Mouse (Mus musculus): ENCODE results near the gene Hoxb7. TPM values are rescaled to one million over a fixed set of nuclear protein-coding genes. Genes with fewer than 3 reads are reported as not detected.
A peak's percentile ranks its signal among the peaks of the same experiment; 100 is the strongest.

Hoxb7 gene
- polyA plus RNA-seq, 1 experiment from 2014 or later = not detected

- DNase-seq (ENCODE audit: low spot score) = no peak
Measured at GRCm38 (mm10) chr11:96268031-96268745, 18.2 kb upstream of the Hoxb7 start.

DNA sequence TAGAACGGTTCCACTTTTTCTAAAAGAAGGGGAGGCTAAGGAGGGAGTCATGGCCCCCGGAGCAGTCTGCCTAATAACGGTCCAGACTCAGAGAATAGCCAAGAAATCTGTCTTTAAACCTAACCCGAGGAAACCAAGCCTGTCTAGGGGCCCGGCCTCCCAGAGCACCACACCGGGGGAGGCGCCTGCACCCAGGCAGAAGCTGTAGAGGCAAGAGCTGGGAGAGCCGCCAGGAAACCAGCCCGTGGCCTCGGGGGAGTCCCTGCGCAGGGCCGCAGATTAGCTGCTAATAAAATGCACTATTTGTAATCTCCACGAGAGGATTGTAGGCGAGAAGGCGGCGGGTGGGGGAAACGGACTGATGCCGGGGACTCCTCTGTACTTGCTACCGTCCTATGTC lies 16.6 kb upstream of the Hoxb7 start:
- DNase-seq (ENCODE audit: low spot score) = no peak

DNA sequence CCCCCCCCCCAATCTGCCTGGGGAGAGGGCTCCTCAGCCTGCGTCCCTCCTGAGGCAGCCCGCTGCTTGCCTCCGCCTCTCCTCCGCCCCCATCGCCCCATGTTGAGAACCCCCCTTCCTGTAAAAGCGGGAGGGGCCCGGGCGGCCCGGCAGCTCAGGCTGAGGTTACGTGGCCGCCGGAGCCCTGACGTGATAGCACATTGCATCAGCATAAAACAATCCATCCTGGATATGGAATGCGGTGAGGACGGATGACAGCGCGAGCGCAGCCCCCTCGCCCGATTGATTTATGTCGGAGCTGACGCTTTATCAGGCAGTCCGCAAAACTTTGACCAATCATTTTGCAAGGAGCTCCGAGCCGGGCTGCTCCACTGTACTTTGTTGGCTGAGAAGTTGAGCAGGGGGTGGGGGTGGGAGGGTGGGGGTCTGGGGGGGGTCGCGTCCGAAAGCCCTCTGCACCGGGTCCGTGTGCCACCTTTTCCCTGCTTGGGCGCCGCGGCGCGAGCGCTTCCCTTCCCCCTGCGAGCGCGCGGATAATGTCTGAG lies 15.4 kb upstream of the Hoxb7 start, which contains the start of gene Hoxb9:
Gene Hoxb9 (plus strand): TSS at position 462 of the 545 bp plus-strand sequence.
- DNase-seq (ENCODE audit: low spot score) = no peak

GRCm38 (mm10) chr11:96271541-96272011 lies 14.8 kb upstream of the Hoxb7 start:
- DNase-seq (ENCODE audit: low spot score) = no peak

GRCm38 (mm10) chr11:96272024-96272921 lies 14.2 kb upstream of the Hoxb7 start:
- no peak for DNase-seq (ENCODE audit: low spot score)

GRCm38 (mm10) chr11:96274428-96274827 lies 12.0 kb upstream of the Hoxb7 start:
- DNase-seq (ENCODE audit: low spot score) = no peak

- DNase-seq (ENCODE audit: low spot score) = no peak
Measured at GRCm38 (mm10) chr11:96275896-96276295, 10.5 kb upstream of the Hoxb7 start.

DNA sequence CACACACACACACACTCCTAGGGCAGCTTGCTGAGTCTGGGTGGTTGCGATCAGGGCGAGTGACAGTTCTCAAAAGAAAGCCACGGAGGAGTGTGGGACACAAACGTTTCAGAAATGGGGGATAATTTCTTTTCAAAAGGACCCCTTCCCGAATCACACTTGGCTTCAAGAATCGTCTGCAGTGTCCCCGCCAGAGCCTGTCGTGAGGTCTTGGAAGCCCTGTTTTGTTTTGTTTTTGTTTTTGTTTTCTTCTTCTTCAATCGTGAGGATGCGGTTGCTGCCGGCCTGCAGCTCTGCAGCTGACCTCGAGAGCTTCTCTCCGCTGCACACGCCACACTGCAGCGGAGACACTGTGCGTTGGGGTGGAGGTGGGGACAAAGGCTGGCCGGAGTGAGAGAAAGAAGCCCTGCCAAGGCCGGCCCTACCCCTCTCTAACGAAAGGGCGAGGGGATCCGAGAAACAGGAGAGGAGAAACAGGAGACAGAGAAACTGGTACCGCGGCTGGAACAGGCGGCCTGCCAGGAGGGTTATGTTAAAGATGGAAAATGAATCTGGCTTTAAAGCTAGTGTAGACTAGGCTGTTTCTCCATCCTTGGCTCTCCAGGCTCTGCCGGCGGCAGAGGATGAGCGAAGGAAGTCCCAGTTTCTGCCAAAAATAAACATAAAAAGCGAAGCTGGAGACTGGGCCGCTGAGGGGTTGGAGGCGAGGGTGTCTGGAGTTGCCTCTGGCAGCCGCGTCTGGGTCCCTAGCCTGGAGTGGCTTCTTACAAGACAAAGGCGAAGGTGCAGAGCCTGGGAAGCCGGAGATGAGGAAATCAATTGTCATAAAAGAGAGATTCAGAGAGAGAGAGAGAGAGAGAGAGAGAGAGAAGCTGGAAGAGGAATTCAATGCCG lies 9.0 kb upstream of the Hoxb7 start:
- no peak for DNase-seq (ENCODE audit: low spot score)

GRCm38 (mm10) chr11:96278324-96278723 lies 8.1 kb upstream of the Hoxb7 start:
- no peak for DNase-seq (ENCODE audit: low spot score)

- peak; percentile 81 for DNase-seq (ENCODE audit: low spot score)
Measured at GRCm38 (mm10) chr11:96278773-96279172, 7.7 kb upstream of the Hoxb7 start.

GRCm38 (mm10) chr11:96279421-96280233 lies 6.8 kb upstream of the Hoxb7 start:
- DNase-seq (ENCODE audit: low spot score) = no peak

DNA sequence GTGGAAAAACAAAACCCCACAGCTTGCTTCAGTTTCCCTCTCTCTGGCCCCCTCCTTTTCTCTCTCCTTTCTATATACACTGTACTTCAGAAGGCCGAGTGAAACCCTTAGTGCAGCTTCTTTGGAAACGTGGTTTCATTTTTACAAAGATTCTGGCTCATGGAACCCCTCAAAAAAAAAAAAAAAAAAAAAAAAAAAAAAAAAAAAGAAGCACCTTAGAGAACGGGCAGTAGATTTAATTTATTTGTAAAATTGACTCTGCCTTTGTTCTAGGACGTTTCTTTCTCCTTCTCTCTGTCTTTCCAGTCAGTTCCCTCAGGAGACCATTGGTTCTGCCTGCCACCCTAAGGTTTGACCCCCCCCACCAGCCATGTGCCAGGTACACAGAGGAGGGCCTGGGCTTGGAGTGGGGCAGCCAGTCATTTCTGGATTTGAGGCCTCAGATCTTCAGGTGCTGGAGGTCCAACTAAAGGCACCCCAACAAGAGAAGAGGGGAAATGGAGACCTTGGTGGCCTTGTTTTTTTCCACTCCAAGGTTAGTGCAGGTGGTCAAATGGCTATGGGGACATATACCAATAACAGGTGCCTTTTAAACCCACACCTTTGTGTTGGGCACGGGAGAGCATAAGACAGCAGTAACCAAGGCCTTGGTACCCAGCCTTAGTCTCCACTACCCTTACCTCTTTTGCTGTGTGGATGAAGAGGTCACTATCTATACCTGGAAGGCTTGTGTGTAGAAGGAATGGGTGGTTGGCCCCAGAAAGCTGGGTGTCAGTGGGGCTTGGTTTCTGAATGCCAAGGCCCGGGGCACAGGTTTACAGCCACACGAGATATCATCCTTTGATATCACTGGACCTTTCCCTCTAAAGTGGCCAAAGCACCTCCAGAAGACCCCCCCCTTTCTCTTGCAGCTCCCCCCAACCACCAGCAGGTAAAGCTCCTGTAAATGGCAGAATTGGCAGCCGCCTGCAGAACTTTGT lies 5.7 kb upstream of the Hoxb7 start:
- no peak for DNase-seq (ENCODE audit: low spot score)

DNA sequence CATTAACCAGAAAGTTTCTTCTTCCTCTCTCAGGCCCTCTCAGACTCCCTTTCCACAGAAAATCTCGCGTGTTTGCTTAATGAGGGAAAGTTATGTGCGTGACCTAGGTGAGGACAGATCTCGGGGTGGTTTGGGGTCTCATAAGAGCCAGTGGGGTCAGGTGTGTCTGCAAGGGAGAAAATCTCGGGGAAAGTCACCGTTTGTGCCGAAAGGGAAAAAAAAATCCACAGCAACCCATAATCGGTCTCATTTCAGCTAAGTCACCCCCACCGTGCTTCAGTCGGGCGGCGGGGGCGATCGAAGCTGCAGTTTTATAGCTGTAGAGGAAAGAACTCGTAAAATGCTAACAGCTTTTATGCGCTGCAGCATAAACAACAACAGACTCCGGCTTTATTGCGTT lies 5.0 kb upstream of the Hoxb7 start:
- DNase-seq (ENCODE audit: low spot score) = no peak

GRCm38 (mm10) chr11:96281855-96282570 lies 4.4 kb upstream of the Hoxb7 start, which contains the start of gene Hoxb8:
TSS of gene Hoxb8 (plus strand) at chr11:96281905.
- no peak for DNase-seq (ENCODE audit: low spot score)

DNA sequence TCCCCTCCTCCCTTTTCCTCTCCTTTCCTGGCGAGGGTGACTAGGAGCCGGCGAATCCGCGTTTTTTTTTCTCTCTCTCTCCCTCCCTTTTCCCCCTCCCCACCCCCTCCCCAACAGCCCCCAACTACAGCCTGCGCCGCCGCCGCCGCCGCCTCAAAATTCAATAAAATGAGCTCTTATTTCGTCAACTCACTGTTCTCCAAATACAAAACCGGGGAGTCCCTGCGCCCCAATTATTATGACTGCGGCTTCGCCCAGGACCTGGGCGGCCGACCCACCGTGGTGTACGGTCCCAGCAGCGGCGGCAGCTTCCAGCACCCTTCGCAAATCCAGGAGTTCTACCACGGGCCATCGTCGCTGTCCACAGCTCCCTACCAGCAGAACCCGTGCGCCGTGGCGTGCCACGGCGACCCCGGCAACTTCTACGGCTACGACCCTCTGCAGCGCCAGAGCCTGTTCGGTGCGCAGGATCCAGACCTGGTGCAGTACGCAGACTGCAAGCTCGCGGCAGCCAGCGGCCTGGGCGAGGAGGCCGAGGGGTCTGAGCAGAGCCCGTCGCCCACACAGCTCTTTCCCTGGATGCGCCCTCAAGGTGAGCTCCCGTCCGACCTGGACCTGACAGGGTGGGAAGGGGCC lies 3.5 kb upstream of the Hoxb7 start:
- no peak for DNase-seq (ENCODE audit: low spot score)

GRCm38 (mm10) chr11:96284041-96284749 lies 2.2 kb upstream of the Hoxb7 start:
- peak; percentile 29 for DNase-seq (ENCODE audit: low spot score)
